Mouse (Mus musculus) hindbrain, embryonic 16.5 days (tissue): Measurements from ENCODE around the gene Cyp39a1. TPM values are rescaled to one million over a fixed set of nuclear protein-coding genes. Genes with fewer than 3 reads are reported as not detected.

Source experiments
- ATAC-seq: fragments of 200-750 bp; cut with Nextera tagmentation; 2 replicates; pipeline ENCODE4 v1.8.0; 2017; ENCODE audit warnings: moderate TSS enrichment, moderate library complexity
- H3K27ac ChIP-seq: fragments of 300-500 bp; sonication (generic); 2 replicates; pipeline ENCODE4 v1.5.1; 2014; ENCODE audit warnings: low read depth, mild to moderate bottlenecking, control low read depth, low read length, moderate library complexity
- H3K27me3 ChIP-seq: fragments of 300-500 bp; sonication (generic); replicated peaks from 2 replicates; pipeline ENCODE4 v1.6.1; 2014; ENCODE audit warnings: low read length; ENCODE audit not compliant: control insufficient read depth, insufficient read depth
- H3K36me3 ChIP-seq: fragments of 300-500 bp; sonication (generic); 2 replicates; pipeline ENCODE4 v1.6.1; 2014; ENCODE audit warnings: mild to moderate bottlenecking, low read length, moderate library complexity, mixed read lengths; ENCODE audit not compliant: control insufficient read depth, insufficient read depth
- H3K4me1 ChIP-seq: fragments of 300-500 bp; sonication (generic); 2 replicates; pipeline ENCODE4 v1.6.1; 2014; ENCODE audit warnings: low read depth, low read length; ENCODE audit not compliant: control insufficient read depth, insufficient read depth
- H3K4me2 ChIP-seq: fragments of 300-500 bp; sonication (generic); 2 replicates; pipeline ENCODE4 v1.6.1; 2014; ENCODE audit warnings: mild to moderate bottlenecking, low read length, control low read depth, moderate library complexity
- H3K4me3 ChIP-seq: fragments of 300-500 bp; sonication (generic); 2 replicates; pipeline ENCODE4 v1.5.1; 2014; ENCODE audit warnings: mild to moderate bottlenecking, low read length, control low read depth, moderate library complexity
- H3K9ac ChIP-seq: fragments of 300-500 bp; sonication (generic); 2 replicates; pipeline ENCODE4 v1.6.1; 2014; ENCODE audit warnings: low read depth, mild to moderate bottlenecking, control low read depth, low read length, moderate library complexity
- H3K9me3 ChIP-seq: fragments of 300-500 bp; sonication (generic); 2 replicates; pipeline ENCODE4 v1.6.1; 2014; ENCODE audit warnings: mild to moderate bottlenecking, low read length, moderate library complexity; ENCODE audit not compliant: control insufficient read depth
- WGBS: fragments of 180-500 bp; shearing (Covaris S2); extraction: QIAGEN DNeasy Blood & Tissue Kit; methylation state at CpG from one replicate; pipeline ENCODE4 v1.1.7; 2014; 5-methylcytosine and 5-hydroxymethylcytosine counted together
- polyA plus RNA-seq: library from polyadenylated mRNA; unstranded; fragments of >200 nt; fragmentation: Nextera tagmentation; extraction: Ambion mirVana; gene quantifications from 2 replicates; pipeline ENCODE4 v1.2.1, GENCODE M21; 2015

Gene Cyp39a1
- polyA plus RNA-seq, 1 experiment from 2014 or later: 15.1 TPM

GRCm38 (mm10) chr17:43643191-43643590 is 24.0 kb upstream of the Cyp39a1 start:
- Histone ChIP-seq H3K36me3 (peaks cover 25% of the 10 kb centered on the region), H3K27ac (no peak overlapping the region), H3K4me1 (0 out of 2 replicates have a peak, but pooled peaks cover 2% of the 10 kb centered on the region), H3K9me3 (0 out of 2 replicates have a peak, but pooled peaks cover 2% of the 10 kb centered on the region), H3K4me3 (no peak overlapping the region), H3K4me2 (no peak overlapping the region), H3K9ac (no peak overlapping the region), H3K27me3 (no peaks in the 10 kb centered on the region)
- WGBS: 74% methylated on average over 7 of the region's 7 CpGs
- no peak for ATAC-seq

DNA sequence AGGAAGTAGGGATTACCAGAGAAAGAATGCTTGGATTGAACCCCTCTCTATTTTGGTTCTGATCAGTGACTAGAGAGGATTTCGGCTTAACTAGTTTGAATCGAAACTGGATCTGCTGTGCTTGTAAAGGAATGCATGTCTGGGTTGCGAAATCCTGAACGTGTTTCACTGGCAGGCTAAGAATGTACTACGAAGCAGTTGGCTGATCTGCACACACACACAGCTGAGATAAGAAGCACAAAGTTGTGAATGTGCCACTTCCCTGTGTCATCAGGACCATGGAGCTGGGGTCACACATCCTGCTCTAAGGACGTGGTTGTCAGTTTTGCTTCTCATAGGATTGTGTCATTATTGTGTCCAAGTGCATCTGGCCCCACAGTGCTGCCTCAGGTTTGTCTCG is 22.9 kb upstream of the Cyp39a1 start:
- Histone ChIP-seq H3K4me3 (no peak overlapping the region), H3K9ac (no peak overlapping the region), H3K9me3 (0 out of 2 replicates have a peak, but pooled peaks cover 2% of the 10 kb centered on the region), H3K36me3 (peaks cover 27% of the 10 kb centered on the region), H3K4me1 (no peaks in the 10 kb centered on the region), H3K4me2 (no peak overlapping the region), H3K27ac (no peak overlapping the region), H3K27me3 (no peaks in the 10 kb centered on the region)
- WGBS: 89% methylated on average over 7 of the region's 7 CpGs
- no peak for ATAC-seq

GRCm38 (mm10) chr17:43645136-43645535 is 22.1 kb upstream of the Cyp39a1 start:
- Histone ChIP-seq H3K27me3 (no peaks in the 10 kb centered on the region), H3K4me2 (no peak overlapping the region), H3K9me3 (0 out of 2 replicates have a peak, but pooled peaks cover 2% of the 10 kb centered on the region), H3K36me3 (peaks cover 30% of the 10 kb centered on the region), H3K4me3 (no peak overlapping the region), H3K9ac (no peak overlapping the region), H3K4me1 (no peaks in the 10 kb centered on the region), H3K27ac (no peak overlapping the region)
- WGBS: 85% methylated on average over 3 of the region's 3 CpGs
- ATAC-seq: no peak

- H3K9ac ChIP-seq: no peak overlapping the region
- no peak overlapping the region for H3K4me3 ChIP-seq
- peak; percentile 62; the same call in 1 of the 2 replicates for ATAC-seq
- 53% methylated on average over 5 of the region's 5 CpGs for WGBS
- no peaks in the 10 kb centered on the region for H3K9me3 ChIP-seq
- no peak overlapping the region for H3K27ac ChIP-seq
- H3K36me3 ChIP-seq: peaks cover 35% of the 10 kb centered on the region
- no peak overlapping the region for H3K4me2 ChIP-seq
- no peaks in the 10 kb centered on the region for H3K27me3 ChIP-seq
- H3K4me1 ChIP-seq: no peaks in the 10 kb centered on the region
Measured at GRCm38 (mm10) chr17:43646925-43647324, 20.3 kb upstream of the Cyp39a1 start.

- 76% methylated on average over 10 of the region's 10 CpGs for WGBS
- no peaks in the 10 kb centered on the region for H3K27me3 ChIP-seq
- ATAC-seq: no peak
- no peaks in the 10 kb centered on the region for H3K9me3 ChIP-seq
- no peak overlapping the region for H3K9ac ChIP-seq
- no peak overlapping the region for H3K27ac ChIP-seq
- H3K4me3 ChIP-seq: no peak overlapping the region
- H3K4me2 ChIP-seq: no peak overlapping the region
- no peaks in the 10 kb centered on the region for H3K4me1 ChIP-seq
- H3K36me3 ChIP-seq: peaks cover 38% of the 10 kb centered on the region
Measured at GRCm38 (mm10) chr17:43649641-43650436, 17.4 kb upstream of the Cyp39a1 start.

DNA sequence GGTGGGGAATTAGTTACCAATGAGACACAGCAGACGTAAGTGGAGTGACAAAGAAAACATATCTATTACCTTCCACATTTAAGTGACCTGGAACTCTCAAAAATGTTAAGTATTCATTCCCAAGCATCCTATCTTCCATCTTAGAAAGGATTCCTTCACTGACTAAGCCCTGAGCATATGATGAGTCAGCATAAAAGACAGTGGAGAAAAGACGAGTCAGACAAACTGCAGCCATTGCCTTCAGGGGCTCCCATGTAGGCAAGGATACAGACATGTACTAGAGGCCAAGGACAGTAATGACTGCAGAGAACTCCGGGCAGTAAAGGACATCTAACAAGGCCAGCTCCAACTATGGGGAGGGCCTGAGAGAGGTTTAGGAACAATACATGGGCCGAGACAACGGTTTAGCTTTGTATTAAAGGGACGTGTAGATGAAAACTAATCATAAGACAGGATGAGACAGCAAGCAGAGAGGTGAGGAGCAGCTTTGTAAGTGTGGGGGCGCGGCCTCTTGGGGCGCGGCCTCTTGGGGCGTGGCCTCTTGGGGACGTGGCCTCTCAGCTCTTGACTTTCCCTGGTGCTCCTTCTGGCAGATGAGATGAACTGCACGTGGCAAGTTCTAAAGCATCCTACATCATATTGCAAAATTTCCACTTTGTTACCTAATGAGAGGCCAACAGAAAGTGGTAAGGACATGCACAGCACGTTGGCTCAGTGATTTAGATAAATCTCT is 15.7 kb upstream of the Cyp39a1 start:
- H3K36me3 ChIP-seq: peaks cover 34% of the 10 kb centered on the region
- 69% methylated on average over 14 of the region's 14 CpGs for WGBS
- peak; percentile 39; the same call in 1 of the 2 replicates for ATAC-seq

DNA sequence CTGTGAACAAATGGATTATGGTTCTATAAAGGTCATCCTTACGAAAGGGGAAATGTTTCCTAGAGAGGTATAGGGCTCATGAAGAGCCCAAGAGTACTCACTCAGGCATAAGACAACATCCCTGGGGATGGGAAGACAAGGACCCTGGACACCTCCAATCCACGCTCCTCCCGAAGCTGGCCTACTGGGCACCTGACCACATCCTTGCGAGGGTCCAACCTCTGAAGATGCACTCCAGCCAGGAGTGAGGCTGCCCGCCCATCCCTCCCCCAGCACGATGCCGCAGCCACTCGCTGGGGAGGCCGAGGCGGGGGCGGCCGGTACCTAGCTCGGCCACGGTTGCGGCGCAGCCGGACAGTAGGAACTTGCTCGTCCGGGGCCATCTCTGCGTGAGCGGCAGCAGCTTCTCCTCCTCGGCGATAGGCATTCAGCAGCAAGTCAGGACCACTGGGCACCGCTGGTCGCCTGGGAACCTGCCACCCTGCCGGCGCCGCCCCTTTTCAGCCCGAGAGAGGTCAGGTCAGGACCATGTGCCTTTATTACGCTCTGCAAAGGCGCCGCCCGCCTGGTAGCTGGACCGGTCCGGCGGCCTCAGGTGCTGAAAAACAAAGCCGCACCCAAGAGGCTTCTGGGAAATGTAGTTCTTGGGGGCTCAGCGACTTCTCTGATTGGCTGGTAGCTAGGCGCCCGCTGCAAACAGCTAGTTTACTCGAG is 492 bp upstream of the Cyp39a1 start, which contains the start of gene Slc25a27:
TSS of gene Slc25a27 (minus strand) at position 639 of the 714 bp plus-strand sequence.
- no peaks in the 10 kb centered on the region for H3K27me3 ChIP-seq
- H3K36me3 ChIP-seq: no peaks in the 10 kb centered on the region
- H3K4me2 ChIP-seq: peak within 1 kb of the TSS; percentile 86
- no peaks in the 10 kb centered on the region for H3K9me3 ChIP-seq
- peaks cover 15% of the 10 kb centered on the region for H3K4me1 ChIP-seq
- WGBS: under 1% methylated on average over 41 of the region's 41 CpGs
- H3K4me3 ChIP-seq: peak within 1 kb of the TSS; percentile 70
- peak; percentile 97 for ATAC-seq
- peak within 1 kb of the TSS; percentile 80 for H3K27ac ChIP-seq
- peak within 1 kb of the TSS; percentile 87 for H3K9ac ChIP-seq

More for the DNA sequence above, 15.7 kb upstream of the Cyp39a1 start:
- H3K27ac ChIP-seq: no peak overlapping the region
- H3K9ac ChIP-seq: no peak overlapping the region
- H3K4me3 ChIP-seq: no peak overlapping the region
- H3K27me3 ChIP-seq: no peaks in the 10 kb centered on the region
- H3K9me3 ChIP-seq: no peaks in the 10 kb centered on the region
- H3K4me1 ChIP-seq: no peaks in the 10 kb centered on the region
- H3K4me2 ChIP-seq: no peak overlapping the region

DNA sequence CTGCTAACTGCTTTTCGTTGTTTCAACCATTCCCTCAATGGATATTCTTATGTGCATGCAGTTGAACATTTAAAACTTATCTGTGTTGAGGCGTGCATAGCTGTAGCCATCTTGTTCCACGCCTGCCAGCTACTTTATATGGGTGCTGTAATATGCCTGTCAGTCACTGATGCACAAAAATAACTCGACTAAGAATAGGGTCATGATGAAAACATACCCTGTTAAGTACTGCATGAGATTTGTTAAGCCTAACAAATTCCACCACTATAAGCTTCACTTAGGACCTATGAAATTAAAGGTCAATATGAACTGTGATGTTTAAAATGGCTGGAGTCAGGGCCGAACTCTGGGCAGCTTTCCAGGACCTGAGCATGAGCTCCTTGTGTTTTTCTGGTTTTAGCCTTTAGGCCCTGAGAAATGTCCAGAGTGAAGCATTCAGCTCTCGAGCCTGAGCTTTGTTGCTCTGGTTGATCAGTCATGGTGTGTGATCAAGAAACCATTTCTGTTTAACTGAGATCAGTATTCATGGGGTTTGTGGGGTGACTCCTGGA is 2.0 kb downstream of the Cyp39a1 start:
- peak overlapping the region; percentile 27; the same call in 1 of the 2 replicates for H3K4me2 ChIP-seq
- no peak overlapping the region for H3K27ac ChIP-seq
- H3K4me1 ChIP-seq: peaks cover 15% of the 10 kb centered on the region
- H3K9ac ChIP-seq: no peak overlapping the region
- no peak for ATAC-seq
- no peak overlapping the region for H3K4me3 ChIP-seq
- no peaks in the 10 kb centered on the region for H3K27me3 ChIP-seq
- no peaks in the 10 kb centered on the region for H3K36me3 ChIP-seq
- 69% methylated on average over 6 of the region's 6 CpGs for WGBS
- no peaks in the 10 kb centered on the region for H3K9me3 ChIP-seq
